Mouse (Mus musculus) liver, adult 2 months (tissue): ENCODE results near the gene Coro2b. TPM values are rescaled to one million over a fixed set of nuclear protein-coding genes. Genes with fewer than 3 reads are reported as not detected.
A peak's percentile ranks its signal among the peaks of the same experiment; 100 is the strongest.

Source experiments
- DNase-seq: peaks from one replicate; pipeline ENCODE4 v3.0.0-alpha.2; 2011; ENCODE audit warnings: low read depth, low spot score; ENCODE audit errors: extremely low read depth
- H3K27ac ChIP-seq: fragments of 200-500 bp; replicated peaks from 2 replicates; pipeline ENCODE4 v1.5.1; 2012; ENCODE audit warnings: low read depth, mild to moderate bottlenecking, control low read depth, inconsistent platforms, low read length; ENCODE audit not compliant: insufficient read depth
- H3K27me3 ChIP-seq: fragments of 200-500 bp; 2 replicates; pipeline ENCODE4 v1.6.1; 2012; ENCODE audit warnings: mild to moderate bottlenecking, moderate library complexity, low read length, inconsistent platforms; ENCODE audit not compliant: control insufficient read depth, insufficient read depth
- H3K36me3 ChIP-seq: fragments of 200-500 bp; 2 replicates; pipeline ENCODE4 v1.6.1; 2012; ENCODE audit warnings: low read length, inconsistent platforms; ENCODE audit not compliant: control insufficient read depth, insufficient read depth
- H3K4me1 ChIP-seq: fragments of 200-500 bp; 2 replicates; pipeline ENCODE4 v1.6.1; 2011; ENCODE audit warnings: low read length; ENCODE audit not compliant: control insufficient read depth, insufficient read depth
- H3K4me3 ChIP-seq: fragments of 200-500 bp; 2 replicates; pipeline ENCODE4 v1.5.1; 2011; ENCODE audit warnings: low read depth, mild to moderate bottlenecking, control low read depth, low read length, moderate library complexity; ENCODE audit not compliant: insufficient read depth
- H3K79me2 ChIP-seq: fragments of 200-500 bp; 2 replicates; pipeline ENCODE4 v1.6.1; 2012; ENCODE audit warnings: inconsistent platforms, mild to moderate bottlenecking, low read length, moderate library complexity; ENCODE audit not compliant: control insufficient read depth, insufficient read depth
- H3K9ac ChIP-seq: fragments of 200-500 bp; 2 replicates; pipeline ENCODE4 v1.6.1; 2012; ENCODE audit warnings: low read depth, mild to moderate bottlenecking, control low read depth, inconsistent platforms, low read length
- CTCF ChIP-seq: fragments of 200-500 bp; IDR thresholded peaks from 2 replicates; pipeline ENCODE4 v1.5.1; 2011; ENCODE audit warnings: low read depth, low read length, control low read depth
- POLR2A ChIP-seq: fragments of 200-500 bp; IDR thresholded peaks from 2 replicates; pipeline ENCODE4 v1.6.1; 2011; ENCODE audit warnings: low read length, control low read depth; ENCODE audit not compliant: insufficient read depth; ENCODE audit errors: extremely low read depth
- WGBS: fragments of 180-500 bp; shearing (Covaris S2); methylation state at CpG from one replicate; pipeline ENCODE4 v1.1.7; 2018; 5-methylcytosine and 5-hydroxymethylcytosine counted together
- polyA plus RNA-seq: library from polyadenylated mRNA; depleted of rRNA; stranded (reverse); fragments of >200 nt; gene quantifications from 2 replicates; pipeline ENCODE4 v1.2.3, GENCODE M21; 2012
- total RNA-seq: library from RNA; depleted of rRNA; stranded (reverse); fragments of >200 nt; gene quantifications from 2 replicates; pipeline ENCODE4 v1.2.3, GENCODE M21; 2014

Gene Coro2b
- total and polyA plus RNA-seq, 2 experiments: 1.5 to 2.7 TPM

- Histone ChIP-seq H3K4me3 (no peak overlapping the region), H3K79me2 (no peaks in the 10 kb centered on the region), H3K9ac (no peak overlapping the region), H3K4me1 (peaks cover 5% of the 10 kb centered on the region; the same call in 1 of the 2 replicates), H3K27ac (no peak overlapping the region), H3K27me3 (peaks cover 4% of the 10 kb centered on the region; the same call in 1 of the 2 replicates), H3K36me3 (no peaks in the 10 kb centered on the region)
- no peak for TF ChIP-seq POLR2A
- WGBS: 73% methylated on average over 11 of the region's 11 CpGs
- no peak for DNase-seq
Observed at GRCm38 (mm10) chr9:62532876-62533275, 4.0 kb downstream of the Coro2b start.

- TF ChIP-seq POLR2A: no peak
- TF ChIP-seq CTCF: no peak
- peak; percentile 84 for DNase-seq
- H3K9ac ChIP-seq: no peak overlapping the region
- H3K4me3 ChIP-seq: no peak overlapping the region
- 20% methylated on average over 12 of the region's 12 CpGs for WGBS
- H3K4me1 ChIP-seq: peaks cover 5% of the 10 kb centered on the region; the same call in 1 of the 2 replicates
- no peak overlapping the region for H3K27ac ChIP-seq
- H3K79me2 ChIP-seq: no peaks in the 10 kb centered on the region
- no peaks in the 10 kb centered on the region for H3K36me3 ChIP-seq
- no peaks in the 10 kb centered on the region for H3K27me3 ChIP-seq
Observed at GRCm38 (mm10) chr9:62531459-62532275, 5.2 kb downstream of the Coro2b start.

- 83% methylated on average over 11 of the region's 11 CpGs for WGBS
- no peak for DNase-seq
- TF ChIP-seq POLR2A (no peak), CTCF (no peak)
- H3K27me3 ChIP-seq: no peaks in the 10 kb centered on the region
- H3K4me3 ChIP-seq: no peak overlapping the region
- H3K27ac ChIP-seq: no peak overlapping the region
- no peaks in the 10 kb centered on the region for H3K36me3 ChIP-seq
- peaks cover 5% of the 10 kb centered on the region; the same call in 1 of the 2 replicates for H3K4me1 ChIP-seq
- no peak overlapping the region for H3K9ac ChIP-seq
- H3K79me2 ChIP-seq: no peaks in the 10 kb centered on the region
Observed at GRCm38 (mm10) chr9:62528527-62528926, 8.3 kb downstream of the Coro2b start.

GRCm38 (mm10) chr9:62526858-62527257 lies 10.0 kb downstream of the Coro2b start:
- no peaks in the 10 kb centered on the region for H3K36me3 ChIP-seq
- TF ChIP-seq CTCF (no peak), POLR2A (no peak)
- H3K9ac ChIP-seq: no peak overlapping the region
- no peaks in the 10 kb centered on the region for H3K79me2 ChIP-seq
- H3K4me1 ChIP-seq: peaks cover 3% of the 10 kb centered on the region; the same call in 1 of the 2 replicates
- H3K4me3 ChIP-seq: no peak overlapping the region
- H3K27me3 ChIP-seq: no peaks in the 10 kb centered on the region
- DNase-seq: no peak
- 75% methylated on average over 8 of the region's 8 CpGs for WGBS
- no peak overlapping the region for H3K27ac ChIP-seq

GRCm38 (mm10) chr9:62526451-62526850 lies 10.4 kb downstream of the Coro2b start:
- WGBS: 51% methylated on average over 3 of the region's 3 CpGs
- TF ChIP-seq POLR2A: no peak
- TF ChIP-seq CTCF: no peak
- no peak for DNase-seq
- Histone ChIP-seq H3K27ac (no peak overlapping the region), H3K36me3 (no peaks in the 10 kb centered on the region), H3K79me2 (no peaks in the 10 kb centered on the region), H3K27me3 (no peaks in the 10 kb centered on the region), H3K9ac (no peak overlapping the region), H3K4me3 (no peak overlapping the region), H3K4me1 (peaks cover 1% of the 10 kb centered on the region; the same call in 1 of the 2 replicates)

GRCm38 (mm10) chr9:62524761-62525308 lies 12.0 kb downstream of the Coro2b start:
- TF ChIP-seq POLR2A: no peak
- no peak for TF ChIP-seq CTCF
- H3K79me2 ChIP-seq: no peaks in the 10 kb centered on the region
- no peaks in the 10 kb centered on the region for H3K36me3 ChIP-seq
- no peak overlapping the region for H3K9ac ChIP-seq
- H3K27ac ChIP-seq: peak overlapping the region; percentile 10; the same call in 1 of the 2 replicates
- no peak for DNase-seq
- H3K4me1 ChIP-seq: peaks cover 3% of the 10 kb centered on the region; the same call in 1 of the 2 replicates
- no peaks in the 10 kb centered on the region for H3K27me3 ChIP-seq
- H3K4me3 ChIP-seq: no peak overlapping the region
- WGBS: 60% methylated on average over 4 of the region's 4 CpGs
